Mouse (Mus musculus): Measurements from ENCODE around the gene 3110082J24Rik.
A peak's percentile ranks its signal among the peaks of the same experiment; 100 is the strongest.

The 3110082J24Rik gene

DNA sequence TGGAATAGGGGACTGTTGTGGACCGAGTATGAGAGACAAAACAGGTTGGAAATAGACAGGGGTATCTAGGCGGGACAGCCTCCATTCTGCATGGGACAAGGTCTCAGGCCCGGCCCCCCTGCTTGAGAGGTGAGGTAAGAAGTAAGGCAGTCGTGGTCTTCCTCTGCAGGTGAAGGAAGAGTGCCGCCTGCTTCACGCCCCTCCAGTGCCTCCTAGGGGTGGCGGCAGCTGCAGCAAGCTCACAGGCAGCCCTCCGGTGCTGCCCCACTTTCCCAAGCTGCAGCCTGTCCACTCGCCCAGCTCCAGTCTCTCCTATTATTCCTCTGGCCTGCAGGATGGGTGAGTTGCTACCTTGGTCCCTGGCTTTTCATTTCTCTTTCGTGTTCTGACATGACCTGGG lies 9.8 kb upstream of the 3110082J24Rik start:
- peak; percentile 39 for DNase-seq (ENCODE audit: low spot score)

DNA sequence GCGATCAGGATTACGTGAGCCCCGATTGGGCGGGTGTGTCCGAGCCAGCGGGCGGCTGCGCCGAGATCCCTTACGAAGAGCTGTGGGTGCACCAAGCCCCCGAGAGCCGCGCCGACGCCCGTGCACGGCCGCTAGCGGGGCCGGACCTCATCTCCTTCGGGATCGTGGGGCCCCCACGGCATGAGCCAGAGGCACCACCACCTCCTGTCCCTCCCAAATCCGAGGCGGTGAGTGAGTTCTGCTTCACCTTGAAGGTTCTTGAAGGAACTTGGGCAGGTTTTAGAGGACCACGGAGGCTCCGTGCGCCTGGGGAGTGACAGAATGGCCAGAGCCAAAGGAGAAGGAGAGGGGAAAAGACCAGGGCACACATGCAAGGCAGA lies 8.9 kb upstream of the 3110082J24Rik start:
- no peak for DNase-seq (ENCODE audit: low spot score)

DNA sequence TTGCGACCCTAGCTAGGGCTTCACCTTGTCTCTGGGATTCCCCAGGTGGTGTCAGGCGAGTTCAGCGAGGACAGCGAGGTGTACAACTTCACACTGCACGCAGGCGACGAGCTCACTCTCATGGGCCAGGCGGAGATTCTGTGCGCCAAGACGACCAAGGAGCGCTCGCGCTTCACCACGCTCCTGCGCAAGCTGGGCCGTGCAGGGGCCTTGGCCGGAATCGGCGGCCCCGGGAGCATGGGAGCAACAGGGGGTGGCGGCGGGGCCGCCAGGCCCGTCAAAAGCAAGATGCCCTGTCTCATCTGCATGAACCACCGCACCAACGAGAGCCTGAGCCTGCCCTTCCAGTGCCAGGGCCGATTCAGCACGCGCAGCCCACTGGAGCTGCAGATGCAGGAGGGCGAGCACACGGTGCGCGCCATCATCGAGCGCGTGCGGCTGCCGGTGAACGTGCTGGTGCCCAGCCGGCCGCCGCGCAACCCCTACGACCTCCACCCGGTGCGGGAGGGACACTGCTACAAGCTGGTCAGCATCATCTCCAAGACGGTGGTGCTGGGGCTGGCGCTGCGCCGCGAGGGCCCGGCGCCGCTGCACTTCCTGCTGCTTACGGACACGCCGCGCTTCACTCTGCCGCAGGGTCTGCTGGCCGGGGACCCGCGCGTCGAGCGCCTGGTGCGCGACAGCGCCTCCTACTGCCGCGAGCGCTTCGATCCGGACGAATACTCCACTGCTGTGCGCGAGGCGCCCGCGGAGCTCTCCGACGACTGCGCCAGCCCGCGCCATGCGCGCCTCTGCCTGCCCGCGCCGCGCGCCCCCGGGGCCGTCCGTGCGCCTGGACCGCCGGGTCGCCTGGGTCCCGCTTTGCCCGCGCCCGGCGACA lies 8.2 kb upstream of the 3110082J24Rik start:
- peak; percentile 91 for DNase-seq (ENCODE audit: low spot score)

DNA sequence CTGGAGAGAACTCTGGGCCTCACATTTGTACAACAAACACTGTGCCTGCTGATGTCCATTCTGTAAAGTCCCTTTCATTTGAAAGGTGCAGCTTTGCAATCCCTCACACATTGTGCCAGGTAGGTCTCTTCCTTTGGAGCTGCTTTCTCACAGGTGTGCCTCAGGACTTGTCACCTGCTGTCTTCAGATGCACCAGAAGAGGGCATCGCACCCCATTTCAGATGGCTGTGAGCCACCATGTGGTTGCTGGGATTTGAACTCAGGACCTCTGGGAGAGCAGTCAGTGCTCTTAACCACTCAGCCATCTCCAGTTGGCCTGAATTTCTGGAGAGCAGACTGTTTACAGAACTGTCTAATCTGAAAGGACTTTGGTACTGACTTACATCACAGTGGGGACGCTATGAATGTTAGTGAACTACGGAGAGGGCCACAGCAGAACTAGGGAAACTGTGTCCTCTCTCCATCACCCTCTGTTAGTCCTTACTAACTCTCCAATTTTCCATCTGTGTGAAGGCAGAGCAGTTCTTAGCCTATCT lies 6.7 kb upstream of the 3110082J24Rik start:
- no peak for DNase-seq (ENCODE audit: low spot score)

DNA sequence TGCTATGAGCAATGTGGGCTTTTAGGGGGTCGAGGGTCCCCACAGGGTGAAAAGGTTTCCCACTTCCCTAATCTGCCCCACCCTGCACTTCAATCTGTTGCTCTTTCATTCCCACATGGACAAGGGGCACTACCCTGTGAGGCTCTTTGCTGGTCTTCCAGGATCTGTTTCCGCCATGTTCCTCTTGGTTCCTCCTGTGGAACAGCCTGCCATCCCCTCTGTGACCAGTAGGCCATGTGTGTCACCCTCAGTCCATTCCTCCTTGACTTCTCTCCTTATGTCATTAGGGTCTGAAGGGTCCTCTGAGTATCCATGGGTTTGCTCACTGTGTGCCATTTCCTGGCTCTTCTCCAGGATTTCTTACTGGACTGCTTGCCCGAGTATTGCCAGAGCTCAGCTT lies 5.9 kb upstream of the 3110082J24Rik start:
- DNase-seq (ENCODE audit: low spot score): peak; percentile 49

DNA sequence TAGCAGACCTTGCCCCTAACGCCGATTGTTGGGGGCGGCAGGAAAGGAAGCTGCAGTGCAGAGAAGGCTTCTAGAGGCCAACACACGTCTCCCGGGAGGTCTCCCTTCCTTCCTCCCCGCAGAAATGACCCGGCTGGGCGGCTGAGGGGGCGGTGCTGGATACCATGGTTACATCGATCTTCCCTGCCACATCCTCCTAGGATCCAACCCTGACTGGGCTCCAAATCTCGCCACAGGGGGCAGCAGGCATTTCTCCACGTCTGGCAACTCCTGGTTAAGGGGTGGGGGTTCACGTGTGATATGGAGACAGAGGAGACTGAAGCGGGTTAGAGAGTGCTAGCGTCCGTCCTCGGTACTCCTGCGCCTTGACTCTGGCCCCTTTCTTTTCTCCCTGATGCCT lies 5.2 kb upstream of the 3110082J24Rik start:
- DNase-seq (ENCODE audit: low spot score): peak; percentile 83

DNA sequence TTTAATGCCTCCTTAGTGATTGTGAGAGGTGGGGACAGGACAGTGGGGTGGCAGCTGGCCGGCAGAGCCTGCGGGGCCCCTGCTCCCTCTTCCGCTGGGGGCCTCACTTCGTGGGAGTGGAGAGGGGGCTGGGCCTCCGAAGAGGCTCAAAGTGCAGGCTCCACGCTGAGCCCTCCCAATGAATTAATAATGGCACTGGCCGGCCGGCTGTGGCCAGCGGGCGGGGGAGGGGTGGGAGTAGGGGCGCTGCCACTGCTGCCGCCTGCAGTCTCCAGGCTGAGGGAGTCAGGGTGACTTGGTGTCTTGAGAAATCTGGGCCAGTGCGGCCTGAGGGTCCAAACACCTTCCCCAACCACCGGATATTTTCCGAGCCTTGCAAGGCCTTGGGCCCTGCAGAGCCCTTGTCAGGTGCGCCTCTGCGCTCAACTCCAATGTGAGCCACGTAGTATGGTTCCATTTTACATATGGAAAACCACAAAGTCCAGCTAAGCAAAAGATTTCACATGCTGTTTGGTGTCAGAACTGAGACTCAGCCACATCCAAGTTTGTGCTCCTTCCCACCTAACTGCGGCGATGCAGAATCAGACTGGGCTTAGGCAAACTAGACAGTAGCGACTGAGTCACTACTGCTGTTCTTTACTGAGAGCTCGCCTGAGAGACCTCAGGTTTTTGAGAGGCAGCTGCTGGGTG lies 4.6 kb upstream of the 3110082J24Rik start:
- peak; percentile 72 for DNase-seq (ENCODE audit: low spot score)

DNA sequence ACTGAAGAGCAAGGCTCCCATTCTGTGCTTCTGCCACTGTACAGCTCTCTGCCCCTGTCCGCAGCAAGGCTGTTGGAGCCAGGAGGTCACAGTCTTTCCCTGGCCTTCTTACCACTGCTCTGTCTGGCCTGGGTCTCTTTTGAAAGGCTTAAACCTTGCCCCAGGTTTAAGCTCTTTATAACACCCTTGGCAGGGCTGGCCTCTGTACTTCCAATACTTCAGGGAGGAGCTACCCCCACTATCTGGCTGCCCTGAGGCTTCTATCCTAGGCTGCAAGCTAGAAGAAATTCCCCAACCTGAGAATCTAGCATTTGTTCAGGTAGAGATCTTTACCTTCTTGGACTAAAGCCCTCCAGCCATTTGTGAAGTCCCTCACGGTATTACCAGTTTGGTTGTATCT lies 4.0 kb upstream of the 3110082J24Rik start:
- DNase-seq (ENCODE audit: low spot score): no peak

DNA sequence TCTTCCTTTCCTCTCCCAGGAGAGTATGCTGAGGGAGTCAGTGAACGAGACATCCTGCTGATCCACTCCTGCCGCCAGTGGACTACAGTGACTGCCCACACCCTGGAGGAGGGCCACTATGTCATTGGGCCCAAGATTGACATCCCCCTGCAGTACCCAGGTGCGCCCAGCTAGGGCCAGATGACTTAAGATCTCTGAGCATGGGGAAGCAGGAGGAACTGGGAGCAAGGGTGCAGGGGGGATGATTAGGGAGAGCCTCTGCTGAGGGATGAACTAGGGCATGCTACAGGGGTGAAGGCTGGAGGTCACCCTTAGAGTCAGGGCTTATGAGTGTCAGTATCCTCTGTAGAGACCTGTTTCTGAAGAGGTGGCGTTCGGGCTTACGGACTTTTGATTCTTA lies 2.3 kb upstream of the 3110082J24Rik start:
- DNase-seq (ENCODE audit: low spot score): no peak

DNA sequence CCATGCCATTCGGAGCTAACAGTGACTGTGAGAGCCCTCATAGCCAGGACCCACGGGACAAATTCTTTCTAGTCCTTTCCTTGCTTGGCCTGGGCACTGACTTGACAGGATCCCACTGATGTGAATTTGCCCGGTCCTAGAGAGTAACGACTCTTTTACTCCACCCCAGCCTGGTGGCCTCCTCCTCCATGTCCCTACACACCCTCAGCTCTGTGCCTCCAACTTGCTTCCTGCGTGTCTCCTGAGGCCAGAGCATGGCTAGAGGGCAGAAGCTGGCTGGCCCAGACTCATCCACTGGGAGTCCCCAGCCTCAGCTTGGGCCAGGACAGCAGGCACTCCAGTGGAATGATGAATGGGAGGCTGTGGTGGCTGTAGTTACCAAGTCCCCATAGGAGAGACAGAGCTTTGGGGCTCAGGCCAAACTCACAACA lies 1.7 kb upstream of the 3110082J24Rik start:
- DNase-seq (ENCODE audit: low spot score): peak; percentile 25

DNA sequence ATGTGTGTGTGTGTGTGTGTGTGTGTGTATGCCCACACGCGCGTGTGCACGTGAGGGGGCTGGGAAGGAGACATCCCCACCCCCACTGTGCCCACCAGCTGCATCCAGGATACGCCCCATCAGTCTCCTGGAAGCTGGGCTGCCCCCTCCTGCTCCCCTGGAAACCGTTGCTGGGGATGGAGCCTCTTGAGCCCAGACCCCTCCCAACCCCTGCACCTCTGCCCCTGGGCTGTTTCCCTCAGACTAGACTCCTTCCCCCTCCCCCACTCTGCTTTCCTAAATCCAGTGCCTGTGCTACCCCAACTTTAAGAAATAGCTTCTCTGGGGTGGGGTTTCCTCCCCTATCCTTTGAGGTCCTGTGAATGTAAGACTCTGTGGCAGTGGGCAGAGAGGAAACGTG lies 1.3 kb upstream of the 3110082J24Rik start:
- peak; percentile 56 for DNase-seq (ENCODE audit: low spot score)

DNA sequence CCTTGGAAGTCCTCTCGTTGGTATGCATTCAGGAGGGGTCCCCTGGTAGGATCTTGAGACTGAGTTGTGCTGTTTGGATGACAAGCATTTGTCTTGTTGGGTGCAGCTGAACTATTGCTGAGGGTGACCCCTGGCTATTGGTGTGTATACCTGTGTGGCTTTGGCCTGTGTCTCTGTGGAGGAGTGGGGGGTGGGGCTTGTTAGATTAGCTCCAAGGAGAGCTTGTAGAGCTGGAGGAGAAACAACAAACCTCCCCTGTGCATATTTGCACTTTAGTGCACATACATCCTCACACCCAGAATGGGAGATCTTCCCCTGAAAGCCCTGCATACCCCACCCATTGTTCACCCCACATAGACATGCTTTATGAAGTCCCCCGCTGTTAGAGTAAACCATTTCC lies 870 bp upstream of the 3110082J24Rik start:
- peak; percentile 16 for DNase-seq (ENCODE audit: low spot score)

DNA sequence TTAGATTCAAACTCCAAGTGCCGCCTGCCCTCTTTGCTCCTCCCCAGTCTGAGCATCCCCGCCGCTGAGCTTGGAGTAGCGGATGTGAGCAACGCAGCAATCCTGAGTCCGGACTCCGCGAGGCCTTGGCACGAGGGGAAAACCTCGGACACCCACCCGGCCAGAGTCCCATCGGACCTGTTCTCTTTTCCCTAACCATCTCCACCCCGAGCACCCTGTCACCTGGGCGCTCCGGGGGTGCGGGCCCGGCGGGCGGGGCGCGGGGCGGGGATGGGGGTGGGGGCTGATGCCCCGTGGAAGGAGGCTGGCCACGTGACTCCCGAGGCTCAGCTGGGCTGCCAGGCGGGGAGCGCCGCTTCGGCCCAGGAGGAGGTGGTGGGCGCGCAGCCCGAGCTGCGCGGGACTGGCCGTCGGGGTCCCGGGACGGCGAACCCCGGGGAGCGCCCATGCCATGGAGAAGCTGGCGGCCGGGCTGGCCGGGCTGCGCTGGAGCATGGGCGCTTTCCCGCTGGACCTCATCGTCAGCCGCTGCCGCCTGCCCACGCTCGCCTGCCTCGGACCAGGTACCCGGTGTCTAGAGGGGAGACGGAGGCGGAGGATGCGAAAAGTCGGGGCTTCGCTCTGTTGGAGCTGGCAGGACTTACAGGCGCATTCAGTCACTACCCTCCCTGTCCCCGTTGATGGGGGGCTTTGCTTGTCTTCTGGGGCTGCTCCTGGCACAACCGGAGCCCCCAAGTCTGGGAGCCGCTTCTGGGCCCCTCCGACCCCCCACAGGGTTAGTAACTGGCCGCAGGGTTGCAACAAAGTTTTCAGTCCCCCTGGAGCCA lies 832 bp downstream of the 3110082J24Rik start, which contains the start of gene Garem2:
TSS of gene Garem2 (plus strand) at position 321 of the 827 bp plus-strand sequence.
- peak; percentile 49 for DNase-seq (ENCODE audit: low spot score)

DNA sequence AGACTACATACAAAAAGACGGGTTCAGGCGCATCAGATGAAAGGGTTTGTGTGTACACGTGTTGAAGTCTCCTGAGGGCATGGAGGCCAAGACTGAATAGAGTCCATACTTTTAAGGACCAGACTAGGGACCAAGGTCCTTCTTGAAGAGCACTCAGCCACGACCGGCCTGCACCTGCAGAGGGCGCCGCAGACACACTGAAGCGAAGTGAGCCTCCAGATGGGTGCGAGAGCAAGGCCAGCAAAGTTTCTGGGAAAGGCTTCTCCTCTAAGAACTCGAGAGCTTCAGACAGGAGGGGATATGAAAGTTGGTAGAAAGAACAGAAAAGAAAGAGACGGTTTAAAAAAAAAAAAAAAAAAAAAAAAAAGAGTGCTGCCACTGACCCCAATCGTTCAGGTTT lies 1.5 kb downstream of the 3110082J24Rik start:
- peak; percentile 88 for DNase-seq (ENCODE audit: low spot score)

DNA sequence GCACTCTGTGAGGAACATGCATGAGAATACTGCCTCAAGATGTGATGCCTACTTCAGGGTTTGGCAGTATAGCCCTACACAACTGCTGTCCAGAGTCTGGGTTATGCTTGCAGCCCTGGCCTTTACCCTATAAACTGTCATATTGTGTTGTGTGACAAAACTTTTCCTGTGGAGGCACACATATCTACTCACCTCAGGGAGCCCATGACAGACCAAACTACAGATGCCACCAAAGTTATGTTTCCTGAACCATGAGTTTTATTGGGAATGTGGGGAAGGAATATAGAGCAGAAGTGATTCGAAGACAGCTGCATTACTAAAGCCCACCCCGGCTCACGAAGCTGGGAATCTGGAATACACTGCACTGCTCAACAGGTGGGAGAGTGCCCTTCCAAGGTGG lies 2.5 kb downstream of the 3110082J24Rik start:
- DNase-seq (ENCODE audit: low spot score): no peak

DNA sequence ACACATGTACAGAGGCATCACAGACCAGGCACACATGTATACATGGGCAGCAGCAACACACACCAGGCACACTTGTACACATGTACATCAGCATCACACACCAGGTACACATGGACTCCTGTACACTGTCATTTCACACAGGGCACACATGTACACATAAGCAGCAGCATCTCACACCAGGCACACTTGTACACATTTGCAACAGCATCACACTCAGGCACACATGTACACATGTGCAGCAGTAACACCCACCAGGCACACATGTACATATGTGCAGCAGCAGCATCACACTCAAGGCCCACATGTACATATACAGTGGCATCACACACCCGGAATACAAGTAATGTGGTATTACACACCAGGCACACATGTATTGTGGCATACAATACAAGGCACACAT lies 7.6 kb downstream of the 3110082J24Rik start:
- DNase-seq (ENCODE audit: low spot score): no peak

DNA sequence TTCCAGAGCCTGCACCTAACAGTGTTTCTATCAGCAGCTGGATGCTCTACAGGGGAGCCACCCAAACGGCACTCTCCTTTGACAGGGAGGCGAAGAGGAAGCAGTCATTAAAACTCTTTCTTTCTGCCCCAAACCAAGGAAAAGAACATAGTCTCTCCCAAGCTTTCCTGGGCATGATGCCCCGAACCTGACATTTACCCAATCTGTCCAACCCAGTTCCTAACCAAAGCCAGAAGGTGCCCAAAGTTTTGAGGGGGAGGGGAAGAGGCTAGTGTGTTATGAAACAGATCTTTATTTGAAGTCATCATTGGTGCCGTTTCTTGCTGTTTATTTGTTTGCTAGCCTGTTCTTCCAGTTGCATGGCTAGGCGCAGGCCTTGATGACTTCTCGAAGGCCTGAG lies 10.2 kb downstream of the 3110082J24Rik start:
- no peak for DNase-seq (ENCODE audit: low spot score)

DNA sequence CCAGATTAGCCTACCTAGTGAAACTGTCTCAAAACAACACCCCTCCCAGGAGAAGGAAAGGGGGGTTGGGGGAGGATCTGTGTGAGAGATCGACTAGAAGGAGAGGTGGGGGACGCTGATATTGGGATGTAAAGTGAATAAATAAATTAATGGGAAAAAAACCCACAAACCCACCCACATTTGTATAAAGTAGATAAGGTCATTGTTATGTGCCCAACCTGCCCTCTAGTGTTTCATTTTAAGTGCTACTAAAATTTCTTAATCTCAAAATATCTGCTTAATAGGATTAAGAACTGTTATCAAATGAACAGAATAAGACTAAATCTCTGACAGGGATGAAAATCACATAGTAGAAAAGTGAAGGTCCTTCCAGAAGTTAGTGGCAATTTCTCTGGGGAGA lies 11.5 kb downstream of the 3110082J24Rik start:
- no peak for DNase-seq (ENCODE audit: low spot score)

DNA sequence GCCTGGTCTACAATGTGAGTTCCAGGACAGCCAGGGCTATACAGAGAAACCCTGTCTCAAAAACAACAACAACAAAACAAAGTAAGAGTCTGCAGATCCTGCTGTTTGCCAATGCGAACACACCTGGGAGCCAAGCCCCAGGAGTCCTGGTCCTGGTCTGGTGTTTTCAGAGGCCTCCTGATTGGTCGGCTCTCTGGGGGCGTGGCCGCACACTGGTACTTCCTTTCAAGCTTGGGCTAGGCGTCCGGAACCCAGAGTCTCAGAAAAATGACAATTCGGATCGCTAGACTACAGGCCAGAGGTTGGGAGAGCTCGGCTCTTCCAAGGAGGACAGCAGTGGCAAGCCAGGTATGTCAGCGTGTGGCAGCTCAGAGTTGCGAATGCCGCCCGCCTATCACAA lies 13.2 kb downstream of the 3110082J24Rik start:
- no peak for DNase-seq (ENCODE audit: low spot score)

DNA sequence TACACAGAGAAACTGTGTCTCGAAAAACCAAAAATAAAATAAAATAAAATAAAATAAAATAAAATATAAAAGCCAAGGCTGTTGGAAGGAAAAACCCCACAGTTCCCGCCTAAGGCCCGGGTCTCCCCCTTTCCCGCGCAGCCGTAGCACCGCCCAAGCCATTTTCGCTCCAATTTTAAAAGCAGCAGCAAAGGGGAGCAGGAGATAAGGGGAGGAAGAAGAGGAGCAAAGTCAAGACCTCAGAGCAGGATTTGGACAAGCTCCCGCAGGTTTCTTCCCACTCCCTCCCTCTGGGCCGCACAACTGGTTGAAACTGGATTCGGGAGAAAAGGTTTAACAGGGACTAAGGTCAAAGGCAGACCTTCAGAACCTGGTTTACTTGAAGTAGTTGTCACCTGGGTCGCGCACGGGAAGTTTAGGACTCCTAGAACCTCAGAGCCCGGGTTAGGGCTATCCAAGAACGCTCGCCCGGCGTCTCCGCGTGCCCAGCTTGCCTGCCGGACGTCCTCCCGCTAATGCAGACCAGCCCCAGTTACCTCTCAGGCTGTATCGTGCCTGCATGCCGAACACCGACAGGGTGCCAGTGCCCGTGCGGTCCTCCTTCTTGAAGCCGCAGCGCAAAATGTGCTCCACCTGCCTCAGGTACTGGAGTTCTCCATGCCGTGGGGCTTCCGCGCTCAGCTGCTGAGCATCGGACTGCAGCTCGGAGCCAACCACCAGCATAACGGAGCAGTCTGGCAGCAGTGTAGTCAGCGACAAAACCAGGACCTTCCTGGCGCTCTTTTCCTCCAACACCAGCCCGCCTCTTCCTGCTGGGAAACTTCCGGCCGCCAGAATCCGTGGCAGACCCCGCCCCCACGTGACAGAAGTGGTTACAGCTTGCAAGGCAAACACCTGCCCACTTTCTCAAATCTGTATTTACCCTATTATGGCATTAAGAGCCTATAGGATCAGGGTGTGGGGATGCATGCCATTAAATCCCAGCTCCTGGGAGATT lies 32.8 kb downstream of the 3110082J24Rik start, which contains the start of gene Tyms:
TSS of gene Tyms (minus strand) at position 793 of the 997 bp plus-strand sequence.
- peak; percentile 86 for DNase-seq (ENCODE audit: low spot score)

DNA sequence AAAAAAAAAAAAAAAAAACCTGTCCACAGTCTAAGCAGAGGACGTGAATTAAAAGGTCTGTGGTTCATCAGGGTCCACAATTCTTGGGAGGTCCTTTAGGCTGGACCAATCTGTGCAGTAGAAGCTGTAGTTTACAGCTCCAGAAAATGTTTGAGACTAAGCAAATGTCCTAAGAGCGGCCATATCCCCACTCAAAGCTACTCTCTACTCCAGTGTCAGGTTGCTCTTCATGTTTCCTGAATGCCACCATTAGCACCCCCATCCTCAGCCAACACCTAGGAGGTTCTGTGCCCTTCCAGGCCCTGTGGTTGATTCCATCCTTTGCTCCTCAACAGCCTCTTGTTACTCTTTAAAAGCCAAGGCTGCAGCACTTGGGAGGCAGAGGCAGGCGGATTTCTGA lies 33.5 kb downstream of the 3110082J24Rik start:
- DNase-seq (ENCODE audit: low spot score): no peak

Measured in retina, embryonic 14.5 days (tissue).